Mouse (Mus musculus) thymus, postnatal 4 days (tissue): ENCODE data around the gene Rpl9-ps6.

Source experiments
- DNase-seq: peaks from one replicate; pipeline ENCODE4 v3.0.0; 2021

Rpl9-ps6 gene

DNA sequence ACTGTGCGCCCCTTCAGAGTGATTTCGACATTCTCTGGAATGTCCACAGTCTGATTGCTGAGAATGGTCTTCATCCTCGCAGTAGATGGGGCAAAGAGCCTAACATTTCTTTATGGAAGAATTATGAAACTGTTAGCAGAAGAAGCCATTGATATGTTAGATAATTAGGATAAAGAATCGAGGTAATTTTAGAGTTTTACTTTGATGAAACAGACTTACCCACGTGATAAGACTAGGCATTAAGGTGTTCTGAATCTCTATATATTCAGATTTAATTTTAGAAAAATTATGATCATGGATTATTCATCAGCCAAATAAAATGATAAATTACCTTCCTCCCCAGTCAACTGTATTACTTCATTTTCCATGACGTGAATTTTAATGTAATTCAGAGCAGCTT is at the start of gene Rpl9-ps6:
Rpl9-ps6 (minus strand) TSS at position 101 of the 400 bp plus-strand sequence.
- DNase-seq, result no peak

DNA sequence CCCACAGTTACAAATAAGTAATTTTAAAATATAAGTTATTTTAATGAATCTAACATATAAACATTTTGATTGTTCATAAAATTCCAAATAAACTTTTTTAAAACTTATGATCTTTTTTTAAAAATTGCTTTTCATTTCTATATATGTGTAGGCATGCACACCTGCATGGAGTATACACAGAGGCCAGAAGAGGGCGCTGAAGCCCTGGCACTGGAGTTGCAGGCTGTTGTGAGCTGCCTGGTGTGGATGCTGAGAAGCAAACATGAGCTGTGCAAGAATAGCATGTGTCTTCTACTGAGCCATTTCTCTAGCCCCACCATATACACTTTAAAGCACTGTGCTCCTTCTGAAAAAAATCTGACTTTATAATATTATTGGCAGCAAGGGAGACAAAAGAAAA is 46.1 kb upstream of the Rpl9-ps6 start:
- peak; percentile 54 for DNase-seq

GRCm38 (mm10) chr19:32510962-32511361 is 44.6 kb upstream of the Rpl9-ps6 start:
- no peak for DNase-seq

DNA sequence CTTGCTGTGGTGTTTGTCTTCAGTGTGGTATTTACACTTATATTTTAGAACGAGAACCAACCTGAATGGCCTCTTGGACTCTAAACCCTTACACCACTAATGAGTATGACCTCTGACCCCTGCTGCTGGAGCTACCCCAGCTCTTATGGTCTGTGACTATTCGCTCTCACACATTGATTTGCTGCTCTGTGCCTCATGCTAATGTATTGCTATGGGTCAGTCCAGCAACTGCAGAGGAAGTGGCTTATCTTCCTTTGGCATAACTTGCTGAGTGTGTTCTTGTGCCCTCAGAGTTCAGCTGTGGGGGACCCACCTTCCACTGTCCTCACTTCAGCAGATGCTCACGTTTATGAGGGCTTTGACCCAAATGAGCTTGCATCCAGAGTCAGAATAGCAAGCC is 43.9 kb upstream of the Rpl9-ps6 start:
- DNase-seq, result no peak

- DNase-seq, result no peak
Observed at GRCm38 (mm10) chr19:32507526-32507925, 41.1 kb upstream of the Rpl9-ps6 start.

GRCm38 (mm10) chr19:32507100-32507499 is 40.7 kb upstream of the Rpl9-ps6 start:
- no peak for DNase-seq

DNA sequence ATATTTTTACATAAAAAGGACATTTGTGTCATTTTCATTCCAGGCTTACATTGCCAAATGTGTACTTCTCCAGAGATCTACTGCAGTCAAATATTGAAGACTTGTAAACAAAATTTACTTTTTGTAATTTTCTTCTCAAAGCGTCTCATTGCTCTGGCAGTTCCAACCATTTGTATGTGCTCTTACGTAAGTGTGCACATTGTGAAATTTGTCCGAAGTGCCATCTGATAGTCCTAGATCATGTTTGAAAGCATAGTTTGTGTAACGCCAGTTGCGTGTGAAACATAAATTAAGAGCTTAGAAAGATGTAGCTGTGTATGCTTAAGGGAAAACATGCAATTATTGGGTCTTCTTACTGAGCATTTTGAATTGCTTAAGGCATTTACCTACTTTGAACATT is 40.1 kb upstream of the Rpl9-ps6 start:
- DNase-seq, result no peak

DNA sequence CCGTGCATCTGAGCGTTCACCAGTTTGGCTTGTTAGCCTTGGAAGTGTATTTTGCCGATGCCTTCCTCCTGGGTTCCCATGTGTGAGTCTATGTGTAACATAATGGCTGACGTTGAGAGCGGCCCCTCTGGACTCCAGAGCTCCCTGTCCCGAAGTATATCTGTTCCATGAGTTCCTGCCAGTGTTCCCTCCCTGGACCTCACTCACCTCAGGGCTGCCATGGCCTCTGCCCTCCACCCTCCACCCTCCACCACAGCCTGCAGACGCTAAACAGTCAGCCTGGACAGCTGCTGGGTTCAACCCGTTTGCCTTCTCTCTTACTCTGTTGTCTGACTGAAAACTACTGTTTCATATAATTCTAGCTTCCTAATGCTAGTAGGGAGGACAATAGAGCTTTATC is 39.7 kb upstream of the Rpl9-ps6 start:
- no peak for DNase-seq

GRCm38 (mm10) chr19:32501414-32501813 is 35.0 kb upstream of the Rpl9-ps6 start:
- no peak for DNase-seq

DNA sequence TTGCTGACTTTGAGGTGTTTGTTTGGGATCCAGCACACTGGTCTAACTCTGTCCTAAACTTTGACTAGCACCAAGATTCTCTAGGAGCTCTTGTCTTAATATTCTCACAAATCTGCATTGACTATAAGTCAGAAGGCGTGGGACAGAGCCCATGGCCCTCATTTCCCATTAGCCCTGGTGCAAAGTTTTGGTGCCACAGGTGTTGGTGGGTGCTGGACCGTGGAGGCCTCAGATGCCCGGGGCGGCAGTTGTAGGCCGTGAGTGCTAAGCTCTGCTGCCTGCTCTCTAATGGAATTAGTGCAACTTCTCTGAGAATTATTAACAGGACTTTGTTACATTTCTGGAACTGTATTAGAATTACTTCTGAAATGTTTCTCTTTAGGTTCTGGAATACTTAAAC is 31.6 kb upstream of the Rpl9-ps6 start:
- no peak for DNase-seq

DNA sequence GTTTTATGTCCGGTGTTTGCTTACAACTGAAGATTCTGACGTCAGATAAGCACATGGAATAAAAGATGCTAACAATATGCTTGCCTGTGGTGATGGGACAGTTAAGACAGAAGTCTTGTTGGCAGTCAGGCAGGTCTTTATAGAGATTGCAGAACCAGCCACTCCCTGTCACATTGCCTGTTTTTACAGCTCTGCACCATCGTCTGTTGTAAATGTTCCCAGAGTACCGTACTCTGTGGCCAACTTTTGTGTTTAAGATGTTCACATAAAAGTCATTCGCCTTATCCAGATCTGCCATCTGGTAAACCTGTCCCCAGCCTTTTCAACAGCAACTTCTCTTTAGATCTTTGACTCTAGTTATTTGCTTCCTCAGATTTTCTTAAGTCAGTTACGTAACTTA is 31.0 kb upstream of the Rpl9-ps6 start:
- DNase-seq, result no peak

- DNase-seq, result no peak
Observed at GRCm38 (mm10) chr19:32495034-32495433, 28.7 kb upstream of the Rpl9-ps6 start.

DNA sequence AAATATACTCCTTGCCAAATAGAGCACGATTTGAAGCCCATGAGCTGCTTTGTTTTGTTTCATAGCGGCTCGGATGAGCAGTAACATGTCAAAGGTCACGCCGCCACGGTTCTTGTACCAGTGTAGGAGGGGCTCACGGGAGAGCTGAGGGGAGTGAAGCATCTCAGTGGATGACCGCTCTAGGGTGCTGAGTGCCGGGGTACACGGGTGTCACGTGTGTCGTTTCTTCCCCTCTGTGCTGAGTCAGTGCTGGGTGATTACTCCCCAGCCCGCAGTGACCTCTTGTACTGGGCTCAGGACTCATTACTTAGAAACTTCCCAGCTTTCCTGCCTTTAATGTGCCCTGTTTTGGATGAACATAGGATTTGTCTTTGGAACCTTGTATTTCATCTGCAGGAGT is 28.2 kb upstream of the Rpl9-ps6 start:
- no peak for DNase-seq

DNA sequence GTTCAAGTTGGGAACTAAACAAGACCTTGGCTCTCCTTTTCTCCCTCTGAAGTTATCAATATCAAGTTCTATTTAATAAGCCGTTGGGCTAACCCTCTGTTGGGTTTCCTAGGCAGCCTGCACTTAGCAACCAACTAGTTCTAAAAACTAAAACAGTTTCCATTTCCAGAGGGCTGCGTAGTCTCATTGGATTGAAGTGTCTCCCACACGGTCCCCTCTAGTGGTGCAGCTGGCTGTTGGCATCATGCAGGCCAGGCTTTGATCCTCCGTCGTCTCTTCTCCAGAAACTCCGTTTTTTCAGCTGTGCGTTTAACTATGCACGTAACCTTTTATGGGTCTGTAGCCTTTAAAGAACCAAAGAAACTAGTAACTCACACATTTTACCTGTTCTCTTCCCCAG is 27.1 kb upstream of the Rpl9-ps6 start:
- DNase-seq, result no peak

- DNase-seq, result no peak
Observed at GRCm38 (mm10) chr19:32492981-32493380, 26.6 kb upstream of the Rpl9-ps6 start.

DNA sequence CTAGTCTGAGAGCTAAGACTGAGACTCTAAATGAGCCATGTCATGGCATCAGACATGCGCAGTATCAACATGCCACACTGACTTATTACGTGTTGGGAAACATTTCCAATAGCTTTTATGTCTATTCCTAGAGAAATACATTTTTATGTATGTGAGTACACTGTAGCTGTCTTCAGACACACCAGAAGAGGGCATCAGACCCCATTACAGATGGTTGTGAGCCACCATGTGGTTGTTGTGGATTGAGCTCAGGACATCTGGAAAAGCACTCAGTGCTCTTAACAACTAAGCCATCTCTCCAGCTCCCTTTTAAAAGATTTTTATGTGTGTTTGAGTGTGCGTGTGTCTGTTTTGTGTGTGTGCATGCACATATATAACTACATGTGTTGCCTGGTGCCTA is 26.0 kb upstream of the Rpl9-ps6 start:
- DNase-seq, result no peak

DNA sequence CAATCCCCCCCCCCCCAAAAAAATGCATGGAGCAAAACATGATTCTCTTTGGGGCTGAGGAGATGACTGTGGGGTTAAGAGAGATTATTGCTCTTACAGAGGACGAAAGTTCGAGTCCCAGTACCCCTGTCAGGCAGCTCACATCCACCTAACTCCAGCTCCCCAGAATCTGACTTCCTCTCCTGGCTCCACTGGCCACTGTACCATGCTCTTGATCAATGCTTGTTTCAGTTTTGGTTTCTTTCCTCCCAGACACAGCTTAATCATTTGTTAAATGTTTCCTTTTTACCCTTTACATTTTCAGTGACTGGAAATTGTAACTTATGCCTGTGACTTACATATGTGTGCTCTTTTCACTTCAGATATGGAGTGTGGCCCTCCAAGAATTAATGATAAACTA is 24.6 kb upstream of the Rpl9-ps6 start:
- DNase-seq, result no peak

DNA sequence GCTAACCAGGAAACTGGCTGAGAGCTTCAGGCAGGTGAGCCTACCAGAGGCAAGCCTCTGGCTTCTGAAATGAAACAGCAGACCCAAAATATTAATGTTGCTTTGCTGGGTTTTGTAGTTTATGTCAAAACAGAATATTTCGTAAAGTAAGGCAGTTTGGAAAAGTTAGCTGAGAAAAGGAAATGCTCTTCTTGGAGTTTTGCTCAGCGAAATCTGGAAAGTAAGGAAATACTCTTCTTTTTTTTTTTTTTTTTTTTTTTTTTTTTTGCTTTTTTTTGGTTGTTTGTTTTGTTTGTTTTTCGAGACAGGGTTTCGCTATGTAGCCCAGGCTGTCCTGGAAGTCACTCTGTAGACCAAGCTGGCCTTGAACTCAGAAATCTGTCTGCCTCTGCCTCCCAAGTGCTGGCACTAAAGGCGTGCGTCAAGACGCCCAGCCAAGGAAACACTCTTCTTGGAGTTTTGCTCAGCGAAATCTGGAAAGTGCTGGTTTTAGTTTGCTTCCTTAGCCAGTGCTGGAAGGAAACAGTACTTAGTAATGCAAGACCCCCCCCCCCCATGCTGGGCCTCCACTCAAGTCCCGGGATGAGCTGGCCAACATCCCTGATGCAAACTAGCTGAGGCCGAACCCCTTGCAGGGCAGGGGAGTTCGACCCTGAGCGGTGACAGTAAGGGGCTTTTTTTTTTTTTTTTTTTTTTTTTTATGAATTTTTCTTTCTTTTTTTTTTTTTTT is 23.0 kb upstream of the Rpl9-ps6 start:
- no peak for DNase-seq

- no peak for DNase-seq
Observed at GRCm38 (mm10) chr19:32487595-32488255, 21.3 kb upstream of the Rpl9-ps6 start.

DNA sequence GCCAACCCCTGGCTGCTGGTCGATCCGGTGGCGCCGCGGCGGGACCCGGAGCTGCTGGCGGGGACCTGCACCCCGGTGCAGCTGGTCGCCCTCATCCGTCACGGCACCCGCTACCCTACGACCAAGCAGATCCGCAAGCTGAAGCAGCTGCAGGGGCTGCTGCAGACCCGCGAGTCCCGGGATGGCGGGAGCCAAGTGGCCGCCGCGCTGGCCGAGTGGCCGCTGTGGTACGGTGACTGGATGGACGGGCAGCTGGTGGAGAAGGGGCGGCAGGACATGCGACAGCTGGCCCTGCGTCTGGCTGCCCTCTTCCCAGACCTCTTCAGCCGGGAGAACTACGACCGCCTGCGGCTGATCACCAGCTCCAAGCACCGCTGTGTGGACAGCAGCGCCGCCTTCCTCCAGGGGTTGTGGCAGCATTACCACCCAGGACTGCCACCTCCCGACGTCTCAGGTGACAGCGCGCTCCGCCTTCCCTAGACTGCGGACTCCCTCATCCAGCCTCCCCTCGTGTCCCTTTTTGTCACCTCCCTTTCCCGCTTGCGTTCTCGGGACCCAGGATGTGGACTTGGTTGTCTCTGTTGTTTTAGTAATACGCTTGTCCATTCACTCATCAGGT is 19.8 kb upstream of the Rpl9-ps6 start:
- peak; percentile 82 for DNase-seq

DNA sequence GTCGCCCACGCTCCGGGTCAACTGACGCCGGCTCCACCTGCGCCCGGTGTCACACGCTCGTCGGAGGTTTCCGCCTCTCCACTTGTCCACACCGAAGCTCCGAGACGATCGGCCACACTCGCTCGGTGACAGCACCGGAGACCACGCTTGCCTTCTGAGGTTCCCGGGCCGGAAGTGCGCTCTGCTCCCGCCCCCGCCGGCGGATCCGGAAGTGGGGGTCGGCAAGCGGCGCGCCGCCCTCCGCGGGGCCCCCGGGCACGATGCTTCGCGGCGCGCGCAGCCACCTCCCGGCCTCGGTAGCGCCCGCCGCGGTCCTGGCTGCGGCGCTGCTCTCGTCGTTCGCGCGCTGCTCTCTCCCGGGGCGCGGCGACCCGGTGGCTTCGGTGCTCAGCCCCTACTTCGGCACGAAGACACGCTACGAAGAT is 19.3 kb upstream of the Rpl9-ps6 start, which contains the start of gene Minpp1:
Minpp1 (plus strand) TSS at position 89 of the 425 bp plus-strand sequence.
- DNase-seq, result peak; percentile 96

GRCm38 (mm10) chr19:32484941-32485660 is 18.7 kb upstream of the Rpl9-ps6 start:
- no peak for DNase-seq

GRCm38 (mm10) chr19:32481511-32481910 is 15.1 kb upstream of the Rpl9-ps6 start:
- no peak for DNase-seq
